Mouse (Mus musculus): ENCODE measurements around the gene Pappa. TPM values are rescaled to one million over a fixed set of nuclear protein-coding genes. Genes with fewer than 3 reads are reported as not detected.

The Pappa gene
- polyA plus RNA-seq, 1 experiment from 2014 or later = 2.9 TPM

GRCm38 (mm10) chr4:65280888-65281287, 156.9 kb downstream of the Pappa start:
- Histone ChIP-seq H3K4me1 (peaks cover 47% of the 10 kb centered on the region), H3K9me3 (replicated peaks) (no peaks in the 10 kb centered on the region), H3K36me3 (no peaks in the 10 kb centered on the region), H3K27me3 (ENCODE audit: low read depth, poor library complexity, severe bottlenecking) (peaks cover 79% of the 10 kb centered on the region), H3K27ac (replicated peaks) (no peak overlapping the region; the same call in 1 of the 2 replicates), H3K4me3 (no peak overlapping the region)
- no peak for DNase-seq (ENCODE audit: low spot score)

DNA sequence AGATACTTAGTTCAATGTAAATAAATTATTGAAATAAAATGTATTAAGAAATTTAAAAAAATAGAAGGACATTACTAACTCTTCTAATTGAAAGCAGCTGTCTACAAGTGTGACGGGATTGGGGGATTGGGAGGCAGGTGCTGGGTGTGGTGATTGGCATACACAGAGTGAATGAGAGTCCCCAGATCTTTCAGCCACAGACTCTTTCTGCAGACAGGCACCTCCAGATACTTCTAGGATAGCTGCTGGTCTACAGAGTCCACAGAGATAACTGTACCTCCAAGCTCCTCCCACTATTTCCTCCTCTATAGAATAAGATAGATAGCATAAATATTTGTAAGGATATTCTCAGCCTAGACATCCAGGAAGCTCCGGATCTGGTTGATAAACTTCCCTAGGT, 159.6 kb downstream of the Pappa start:
- Histone ChIP-seq H3K9me3 (replicated peaks) (no peaks in the 10 kb centered on the region), H3K27ac (replicated peaks) (no peak overlapping the region), H3K4me1 (peaks cover 20% of the 10 kb centered on the region), H3K4me3 (no peak overlapping the region), H3K36me3 (no peaks in the 10 kb centered on the region), H3K27me3 (ENCODE audit: low read depth, poor library complexity, severe bottlenecking) (peaks cover 72% of the 10 kb centered on the region)
- no peak for DNase-seq (ENCODE audit: low spot score)
- 85% methylated on average over 2 of the region's 2 CpGs for WGBS

DNA sequence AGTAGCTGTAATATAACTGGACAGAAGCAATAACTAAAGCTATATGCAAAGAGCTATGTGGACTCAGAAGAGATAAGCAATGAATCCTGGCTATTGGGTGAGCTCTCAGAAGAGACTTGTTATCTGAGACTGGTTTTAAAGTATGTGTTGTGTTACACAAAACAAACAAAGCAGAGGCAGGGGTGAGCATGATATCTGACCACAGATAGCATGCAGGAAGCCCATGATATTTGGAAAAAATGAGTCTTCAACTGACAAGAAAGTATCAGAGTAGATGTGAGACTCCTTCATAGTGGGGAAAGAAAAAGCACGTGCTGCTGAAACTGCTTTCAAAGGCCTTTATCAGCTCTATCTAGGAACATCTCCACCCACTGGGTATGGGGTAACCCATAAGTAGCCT, 161.2 kb downstream of the Pappa start:
- Histone ChIP-seq H3K27me3 (ENCODE audit: low read depth, poor library complexity, severe bottlenecking) (peaks cover 84% of the 10 kb centered on the region), H3K9me3 (replicated peaks) (no peaks in the 10 kb centered on the region), H3K27ac (replicated peaks) (no peak overlapping the region), H3K4me1 (peaks cover 4% of the 10 kb centered on the region), H3K36me3 (no peaks in the 10 kb centered on the region), H3K4me3 (no peak overlapping the region)
- DNase-seq (ENCODE audit: low spot score) = no peak
- WGBS = 80% methylated on average over 1 of the region's 1 CpGs

- Histone ChIP-seq H3K4me1 (no peaks in the 10 kb centered on the region), H3K27ac (replicated peaks) (no peak overlapping the region), H3K4me3 (no peak overlapping the region), H3K27me3 (ENCODE audit: low read depth, poor library complexity, severe bottlenecking) (peaks cover 93% of the 10 kb centered on the region), H3K36me3 (peaks cover 12% of the 10 kb centered on the region; the same call in 1 of the 2 replicates), H3K9me3 (replicated peaks) (no peaks in the 10 kb centered on the region)
- DNase-seq (ENCODE audit: low spot score) = no peak
- WGBS = 55% methylated on average over 3 of the region's 3 CpGs
Observed at GRCm38 (mm10) chr4:65289247-65289646, 165.3 kb downstream of the Pappa start.

DNA sequence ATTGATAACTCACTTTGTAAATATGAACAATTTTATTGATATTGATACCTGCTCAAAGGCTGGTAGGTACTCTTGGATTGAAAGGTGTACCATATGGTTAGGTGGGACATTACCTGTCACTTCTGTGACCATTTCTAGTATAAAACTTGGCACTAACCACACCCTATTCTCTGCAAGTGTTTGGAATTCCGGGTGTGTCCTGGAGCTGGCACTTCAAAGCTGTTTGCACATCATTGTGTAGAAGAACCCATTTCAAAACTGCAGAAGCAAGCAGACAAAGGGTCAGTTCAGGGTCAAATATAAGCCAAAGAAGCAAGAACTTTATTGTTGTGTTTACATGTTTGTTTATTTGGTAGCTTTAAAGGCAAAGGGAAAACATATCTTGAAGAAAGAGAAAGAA, 171.8 kb downstream of the Pappa start:
- H3K36me3 ChIP-seq = peaks cover 14% of the 10 kb centered on the region; the same call in 1 of the 2 replicates
- no peaks in the 10 kb centered on the region for H3K9me3 ChIP-seq (replicated peaks)
- H3K4me3 ChIP-seq = no peak overlapping the region
- peak overlapping the region; percentile 84 for H3K27ac ChIP-seq (replicated peaks)
- peaks cover 89% of the 10 kb centered on the region for H3K27me3 ChIP-seq (ENCODE audit: low read depth, poor library complexity, severe bottlenecking)
- 48% methylated on average over 1 of the region's 1 CpGs for WGBS
- peaks cover 51% of the 10 kb centered on the region for H3K4me1 ChIP-seq
- DNase-seq (ENCODE audit: low spot score) = no peak

DNA sequence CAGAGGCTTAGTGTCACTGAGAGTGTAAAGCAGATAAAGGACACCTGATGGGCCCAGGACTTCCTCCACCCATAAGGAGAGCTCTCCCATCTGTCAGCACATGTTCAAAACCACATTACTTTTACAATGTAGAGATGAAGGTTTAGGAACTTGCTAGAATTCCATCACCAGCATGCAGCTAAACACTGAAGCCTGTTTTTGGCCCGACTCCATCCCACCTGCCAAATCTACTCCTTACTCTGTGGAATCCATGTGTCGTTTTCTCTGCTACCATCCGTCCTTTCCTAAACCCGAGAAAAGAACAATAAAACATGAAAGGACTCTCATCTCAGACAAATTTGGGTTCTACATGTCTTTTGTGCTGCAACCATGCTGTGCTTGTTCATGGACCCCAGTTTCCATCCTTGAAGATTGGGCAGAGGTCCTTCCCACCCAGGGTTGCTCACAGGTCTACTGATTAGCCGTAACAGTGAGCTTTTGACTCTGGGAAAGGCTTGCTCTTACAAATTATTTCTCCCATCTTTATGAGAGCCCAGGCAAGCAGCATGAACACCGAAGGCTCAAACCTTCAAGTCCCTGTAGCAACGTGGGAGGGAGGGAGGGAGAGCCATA, 172.5 kb downstream of the Pappa start:
- Histone ChIP-seq H3K9me3 (replicated peaks) (no peaks in the 10 kb centered on the region), H3K27me3 (ENCODE audit: low read depth, poor library complexity, severe bottlenecking) (peaks cover 89% of the 10 kb centered on the region), H3K4me3 (no peak overlapping the region), H3K27ac (replicated peaks) (peak overlapping the region; percentile 84), H3K4me1 (peaks cover 51% of the 10 kb centered on the region), H3K36me3 (peaks cover 14% of the 10 kb centered on the region; the same call in 1 of the 2 replicates)
- DNase-seq (ENCODE audit: low spot score) = peak; percentile 41
- 34% methylated on average over 7 of the region's 7 CpGs for WGBS

GRCm38 (mm10) chr4:65296968-65297499, 173.1 kb downstream of the Pappa start:
- no peaks in the 10 kb centered on the region for H3K9me3 ChIP-seq (replicated peaks)
- H3K4me1 ChIP-seq = peaks cover 51% of the 10 kb centered on the region
- peaks cover 14% of the 10 kb centered on the region; the same call in 1 of the 2 replicates for H3K36me3 ChIP-seq
- peak overlapping the region; percentile 31 for H3K4me3 ChIP-seq
- H3K27ac ChIP-seq (replicated peaks) = peak overlapping the region; percentile 84
- 11% methylated on average over 13 of the region's 13 CpGs for WGBS
- peak; percentile 90 for DNase-seq (ENCODE audit: low spot score)
- peaks cover 89% of the 10 kb centered on the region for H3K27me3 ChIP-seq (ENCODE audit: low read depth, poor library complexity, severe bottlenecking)

DNA sequence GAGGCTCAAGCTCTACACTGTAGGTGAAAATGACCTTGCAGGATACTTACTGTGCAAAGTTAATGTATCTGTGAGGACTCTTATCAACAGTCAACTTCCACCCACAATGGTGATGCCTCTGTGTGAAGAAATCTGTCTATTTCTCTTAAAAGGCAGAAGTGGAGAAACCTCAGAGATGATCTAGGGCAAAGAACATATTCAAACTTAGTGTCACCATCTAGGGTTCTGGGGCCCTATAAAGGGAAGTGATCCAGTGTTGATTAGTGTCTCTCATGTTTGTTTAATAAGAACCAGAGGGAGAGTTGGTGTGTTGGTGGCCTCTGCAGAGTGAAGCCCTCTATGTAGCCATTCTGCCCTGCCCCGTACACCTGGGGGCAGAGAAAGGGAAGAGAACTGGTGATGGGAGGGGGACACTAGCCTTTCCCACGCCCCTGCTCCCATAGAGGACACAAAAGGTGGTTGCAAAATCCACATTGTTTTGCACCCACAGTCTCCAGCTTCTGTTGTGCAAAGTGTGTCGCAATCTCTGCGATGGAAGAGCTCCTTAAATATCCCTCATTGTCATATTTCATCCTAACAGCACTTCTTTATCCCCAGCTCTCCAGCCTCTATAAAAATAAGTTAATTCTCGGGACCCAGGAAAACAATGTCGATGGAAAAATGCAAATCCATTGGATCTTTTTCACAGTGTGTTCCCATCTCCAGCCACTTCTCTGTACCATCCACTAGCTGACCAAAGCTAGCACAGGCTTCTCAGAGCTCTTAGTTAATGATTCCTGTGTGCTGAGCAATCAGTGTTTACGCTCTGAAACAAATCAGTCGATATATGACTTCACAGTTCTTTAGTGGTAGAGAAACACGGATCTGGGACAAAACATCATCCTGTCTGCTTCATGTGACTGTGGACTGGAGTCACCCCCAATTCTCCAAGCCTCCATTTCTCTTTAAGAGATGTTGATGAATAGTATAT, 174.5 kb downstream of the Pappa start:
- peak overlapping the region; percentile 84 for H3K27ac ChIP-seq (replicated peaks)
- WGBS = 67% methylated on average over 9 of the region's 9 CpGs
- DNase-seq (ENCODE audit: low spot score) = no peak
- H3K9me3 ChIP-seq (replicated peaks) = no peaks in the 10 kb centered on the region
- peaks cover 59% of the 10 kb centered on the region for H3K4me1 ChIP-seq
- H3K4me3 ChIP-seq = peak overlapping the region; percentile 27
- H3K36me3 ChIP-seq = peaks cover 10% of the 10 kb centered on the region; the same call in 1 of the 2 replicates
- H3K27me3 ChIP-seq (ENCODE audit: low read depth, poor library complexity, severe bottlenecking) = peaks cover 89% of the 10 kb centered on the region

GRCm38 (mm10) chr4:65299365-65299764, 175.4 kb downstream of the Pappa start:
- no peak for DNase-seq (ENCODE audit: low spot score)
- Histone ChIP-seq H3K36me3 (0 out of 2 replicates have a peak, but pooled peaks cover 1% of the 10 kb centered on the region), H3K9me3 (replicated peaks) (no peaks in the 10 kb centered on the region), H3K4me3 (no peak overlapping the region), H3K4me1 (peaks cover 59% of the 10 kb centered on the region), H3K27ac (replicated peaks) (peak overlapping the region; percentile 35; the same call in 1 of the 2 replicates), H3K27me3 (ENCODE audit: low read depth, poor library complexity, severe bottlenecking) (peaks cover 88% of the 10 kb centered on the region)
- 68% methylated on average over 1 of the region's 1 CpGs for WGBS

DNA sequence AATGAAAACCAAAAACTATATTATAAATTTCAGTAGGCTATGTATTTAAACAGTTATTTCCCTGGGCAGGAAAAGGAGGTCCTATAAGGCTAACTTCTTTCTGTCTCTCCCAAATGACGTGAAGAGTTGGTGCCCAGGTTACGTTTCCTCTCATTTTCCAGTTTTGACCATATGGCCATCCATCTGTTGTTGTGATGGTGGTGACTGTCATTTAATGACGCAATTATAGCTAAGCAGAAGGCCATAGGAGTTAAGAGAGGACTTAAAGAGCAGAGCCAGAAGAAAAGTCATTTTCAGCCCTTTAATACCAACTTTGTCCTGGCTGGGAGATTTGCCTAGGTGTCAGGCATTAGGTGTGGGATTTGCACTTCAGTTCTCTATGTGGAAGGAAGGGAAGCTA, 176.5 kb downstream of the Pappa start:
- peaks cover 88% of the 10 kb centered on the region for H3K27me3 ChIP-seq (ENCODE audit: low read depth, poor library complexity, severe bottlenecking)
- peaks cover 55% of the 10 kb centered on the region for H3K4me1 ChIP-seq

GRCm38 (mm10) chr4:65302666-65303065, 178.7 kb downstream of the Pappa start:
- peaks cover 32% of the 10 kb centered on the region for H3K36me3 ChIP-seq
- 0 out of 2 replicates have a peak overlapping the region, but pooled peaks have one; percentile 17 for H3K27ac ChIP-seq (replicated peaks)
- peaks cover 77% of the 10 kb centered on the region for H3K27me3 ChIP-seq (ENCODE audit: low read depth, poor library complexity, severe bottlenecking)
- DNase-seq (ENCODE audit: low spot score) = no peak
- peaks cover 33% of the 10 kb centered on the region for H3K4me1 ChIP-seq
- no peak overlapping the region for H3K4me3 ChIP-seq
- H3K9me3 ChIP-seq (replicated peaks) = no peaks in the 10 kb centered on the region
- 56% methylated on average over 3 of the region's 3 CpGs for WGBS

More for the DNA sequence above, 176.5 kb downstream of the Pappa start:
- Histone ChIP-seq H3K36me3 (peaks cover 10% of the 10 kb centered on the region), H3K27ac (replicated peaks) (0 out of 2 replicates have a peak overlapping the region, but pooled peaks have one; percentile 35), H3K4me3 (no peak overlapping the region), H3K9me3 (replicated peaks) (no peaks in the 10 kb centered on the region)
- no peak for DNase-seq (ENCODE audit: low spot score)
- 93% methylated on average over 3 of the region's 3 CpGs for WGBS

- 81% methylated on average over 10 of the region's 10 CpGs for WGBS
- Histone ChIP-seq H3K27me3 (ENCODE audit: low read depth, poor library complexity, severe bottlenecking) (no peaks in the 10 kb centered on the region), H3K4me1 (no peaks in the 10 kb centered on the region), H3K27ac (replicated peaks) (no peak overlapping the region), H3K4me3 (no peak overlapping the region), H3K9me3 (replicated peaks) (no peaks in the 10 kb centered on the region), H3K36me3 (peaks cover 69% of the 10 kb centered on the region)
- DNase-seq (ENCODE audit: low spot score) = no peak
Observed at GRCm38 (mm10) chr4:65317877-65318525, 194.0 kb downstream of the Pappa start.

Measured in midbrain, embryonic 10.5 days (tissue).